Mouse (Mus musculus): Measurements from ENCODE around the gene 2410015M20Rik. TPM values are rescaled to one million over a fixed set of nuclear protein-coding genes. Genes with fewer than 3 reads are reported as not detected.

2410015M20Rik gene
- polyA plus RNA-seq, 1 experiment from 2014 or later: 323 TPM

GRCm38 (mm10) chr17:56603186-56604069 is 6.1 kb downstream of the 2410015M20Rik start:
- ATAC-seq: no peak
- in situ Hi-C loops (cut with MboI; ENCODE audit: low pct_unique_long_range_greater_than_20kb): no loop called here
- no peaks in the 10 kb centered on the region for H3K27me3 ChIP-seq
- CTCF ChIA-PET: interaction anchor here (1.0 kb wide), 1 partner anchor 17 kb away, joined by 3 read pairs; no protein-coding TSS in a partner anchor
- no peak for DNase-seq (ENCODE audit: low read depth, low spot score)
- POLR2A ChIA-PET: interaction anchor here (1.0 to 1.6 kb wide), 4 partner anchors 11 to 65 kb away, joined by 3 to 6 read pairs (median 4); no protein-coding TSS in a partner anchor
- no peak for TF ChIP-seq CTCF (IDR thresholded peaks at IDR 0.05)

GRCm38 (mm10) chr17:56593527-56594271 is 15.9 kb downstream of the 2410015M20Rik start:
- ChIA-PET POLR2A (no interaction called here), CTCF (interaction anchor here (1.4 kb wide), 1 partner anchor 8 kb away, joined by 3 read pairs; no protein-coding TSS in a partner anchor)
- no peak for TF ChIP-seq CTCF (IDR thresholded peaks at IDR 0.05)
- in situ Hi-C loops (cut with MboI; ENCODE audit: low pct_unique_long_range_greater_than_20kb): no loop called here
- no peak for ATAC-seq
- no peak for DNase-seq (ENCODE audit: low read depth, low spot score)
- H3K27me3 ChIP-seq: no peaks in the 10 kb centered on the region

- ChIA-PET CTCF (interaction anchor here (0.6 to 1.4 kb wide), 2 partner anchors 9 to 16 kb away, joined by 3 read pairs; partner anchors contain the start of gene 2410015M20Rik), POLR2A (no interaction called here)
- in situ Hi-C loops (cut with MboI; ENCODE audit: low pct_unique_long_range_greater_than_20kb): no loop called here
- no peak for TF ChIP-seq CTCF (IDR thresholded peaks at IDR 0.05)
- no peaks in the 10 kb centered on the region for H3K27me3 ChIP-seq
- DNase-seq (ENCODE audit: low read depth, low spot score) (no peak), ATAC-seq (no peak)
Observed at GRCm38 (mm10) chr17:56592553-56592952, 17.0 kb downstream of the 2410015M20Rik start.

GRCm38 (mm10) chr17:56588921-56589320 is 20.6 kb downstream of the 2410015M20Rik start:
- H3K27me3 ChIP-seq: no peaks in the 10 kb centered on the region
- in situ Hi-C loops (cut with MboI; ENCODE audit: low pct_unique_long_range_greater_than_20kb): no loop called here
- CTCF ChIA-PET: no interaction called here
- no peak for TF ChIP-seq CTCF (IDR thresholded peaks at IDR 0.05)
- POLR2A ChIA-PET: interaction anchor here (0.6 kb wide), 1 partner anchor 281 kb away, joined by 3 read pairs; no protein-coding TSS in a partner anchor
- no peak for DNase-seq (ENCODE audit: low read depth, low spot score)
- no peak for ATAC-seq

GRCm38 (mm10) chr17:56587773-56588172 is 21.8 kb downstream of the 2410015M20Rik start:
- ATAC-seq (no peak), DNase-seq (ENCODE audit: low read depth, low spot score) (no peak)
- H3K27me3 ChIP-seq: no peaks in the 10 kb centered on the region
- ChIA-PET POLR2A (no interaction called here), CTCF (no interaction called here)
- in situ Hi-C loops (cut with MboI; ENCODE audit: low pct_unique_long_range_greater_than_20kb): no loop called here
- TF ChIP-seq CTCF (IDR thresholded peaks at IDR 0.05): no peak

GRCm38 (mm10) chr17:56585171-56585821 is 24.3 kb downstream of the 2410015M20Rik start:
- POLR2A ChIA-PET: interaction anchor here (0.7 to 1.8 kb wide), 3 partner anchors 29 to 280 kb away, joined by 3 to 5 read pairs (median 3); no protein-coding TSS in a partner anchor

GRCm38 (mm10) chr17:56584257-56585130 is 25.1 kb downstream of the 2410015M20Rik start, which contains the start of the genes Safb2 and Safb:
Safb2 (minus strand) TSS chr17:56584585.
Safb (plus strand) TSS chr17:56584825.
- peak; percentile 93 for DNase-seq (ENCODE audit: low read depth, low spot score)
- ATAC-seq: peak; percentile 79
- ChIA-PET POLR2A (interaction anchor here (0.7 to 2.8 kb wide), 4 partner anchors 10 to 280 kb away, joined by 3 to 10 read pairs (median 4); no protein-coding TSS in a partner anchor), CTCF (no interaction called here)
- TF ChIP-seq CTCF (IDR thresholded peaks at IDR 0.05): no peak
- in situ Hi-C loops (cut with MboI; ENCODE audit: low pct_unique_long_range_greater_than_20kb): no loop called here
- H3K27me3 ChIP-seq: no peaks in the 10 kb centered on the region

More at GRCm38 (mm10) chr17:56585171-56585821, 24.3 kb downstream of the 2410015M20Rik start:
- in situ Hi-C loops (cut with MboI; ENCODE audit: low pct_unique_long_range_greater_than_20kb): no loop called here
- ATAC-seq (peak; percentile 23), DNase-seq (ENCODE audit: low read depth, low spot score) (no peak)
- TF ChIP-seq CTCF (IDR thresholded peaks at IDR 0.05): no peak
- no peaks in the 10 kb centered on the region for H3K27me3 ChIP-seq
- CTCF ChIA-PET: interaction anchor here (1.1 to 1.5 kb wide), 2 partner anchors 22 to 84 kb away, joined by 3 to 4 read pairs; no protein-coding TSS in a partner anchor

GRCm38 (mm10) chr17:56583611-56584256 is 25.8 kb downstream of the 2410015M20Rik start:
- ChIA-PET POLR2A (interaction anchor here (1.2 to 2.8 kb wide), 2 partner anchors 10 to 30 kb away, joined by 3 to 10 read pairs; no protein-coding TSS in a partner anchor), CTCF (no interaction called here)
- in situ Hi-C loops (cut with MboI; ENCODE audit: low pct_unique_long_range_greater_than_20kb): no loop called here
- no peaks in the 10 kb centered on the region for H3K27me3 ChIP-seq
- TF ChIP-seq CTCF (IDR thresholded peaks at IDR 0.05): no peak
- DNase-seq (ENCODE audit: low read depth, low spot score) (no peak), ATAC-seq (peak; percentile 15)

- TF ChIP-seq CTCF (IDR thresholded peaks at IDR 0.05): no peak
- DNase-seq (ENCODE audit: low read depth, low spot score) (no peak), ATAC-seq (no peak)
- ChIA-PET CTCF (no interaction called here), POLR2A (interaction anchor here (0.6 to 2.8 kb wide), 2 partner anchors 9 to 29 kb away, joined by 3 to 10 read pairs; no protein-coding TSS in a partner anchor)
- H3K27me3 ChIP-seq: no peaks in the 10 kb centered on the region
- in situ Hi-C loops (cut with MboI; ENCODE audit: low pct_unique_long_range_greater_than_20kb): no loop called here
Observed at GRCm38 (mm10) chr17:56583071-56583470, 26.5 kb downstream of the 2410015M20Rik start.
